Mouse (Mus musculus): ENCODE data around the gene Trib2.

The Trib2 gene

GRCm38 (mm10) chr12:15768536-15768935 lies 48.2 kb downstream of the Trib2 start:
- no peak for DNase-seq (ENCODE audit: low read depth, low spot score)

GRCm38 (mm10) chr12:15765996-15766395 lies 50.7 kb downstream of the Trib2 start:
- no peak for DNase-seq (ENCODE audit: low read depth, low spot score)

GRCm38 (mm10) chr12:15765238-15765637 lies 51.5 kb downstream of the Trib2 start:
- no peak for DNase-seq (ENCODE audit: low read depth, low spot score)

DNA sequence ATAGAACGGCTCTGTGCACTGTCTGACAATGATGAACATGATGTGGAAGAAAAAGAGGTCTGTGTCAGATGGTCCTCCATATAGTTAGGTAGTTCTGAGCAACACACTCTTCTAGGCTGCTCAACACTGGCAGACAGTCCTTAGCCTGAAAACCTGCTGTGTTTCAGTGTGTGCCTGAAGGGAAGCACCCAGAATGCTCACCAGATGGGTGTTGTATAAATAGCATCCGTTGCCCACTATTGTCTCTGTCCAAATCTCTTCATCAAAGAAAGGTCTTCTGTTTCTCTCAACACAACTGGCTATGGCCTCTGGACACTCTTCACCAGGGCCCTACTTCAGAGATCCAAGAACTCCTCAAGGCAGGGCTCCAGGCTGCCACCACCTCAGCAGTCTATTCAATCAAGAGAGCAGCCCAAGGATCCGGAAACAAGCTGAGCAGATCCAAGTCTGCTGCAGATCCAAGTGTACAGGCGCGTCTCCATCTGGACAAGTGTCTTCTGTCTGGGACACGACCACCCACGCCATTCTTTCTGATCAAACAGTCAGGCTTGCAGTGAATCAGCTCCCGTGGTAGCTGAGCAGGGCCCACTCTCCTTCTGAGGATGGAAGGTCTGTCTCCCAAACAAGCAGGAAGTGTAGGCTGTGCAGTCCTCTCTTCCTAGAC lies 55.1 kb downstream of the Trib2 start:
- DNase-seq (ENCODE audit: low read depth, low spot score) = no peak

DNA sequence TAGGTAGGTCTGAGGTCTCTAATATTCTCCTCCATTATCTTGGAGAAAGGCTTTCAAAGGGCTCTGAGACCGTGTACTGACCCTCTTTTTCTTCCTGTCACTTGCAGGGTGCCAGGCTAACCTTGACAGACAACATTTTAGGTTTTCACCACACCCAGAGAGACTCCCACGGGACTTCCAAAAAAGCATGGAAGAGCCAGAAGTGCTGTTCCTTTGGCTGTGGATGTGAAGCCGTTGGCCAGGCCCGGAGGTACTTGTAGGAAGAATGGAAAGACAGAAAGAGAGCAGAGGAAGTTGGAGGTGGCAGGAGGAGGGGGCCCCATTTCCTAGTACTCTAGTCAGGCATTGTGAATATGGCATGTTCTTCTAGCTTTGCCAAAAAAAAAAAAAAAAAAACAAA lies 56.0 kb downstream of the Trib2 start:
- no peak for DNase-seq (ENCODE audit: low read depth, low spot score)

DNA sequence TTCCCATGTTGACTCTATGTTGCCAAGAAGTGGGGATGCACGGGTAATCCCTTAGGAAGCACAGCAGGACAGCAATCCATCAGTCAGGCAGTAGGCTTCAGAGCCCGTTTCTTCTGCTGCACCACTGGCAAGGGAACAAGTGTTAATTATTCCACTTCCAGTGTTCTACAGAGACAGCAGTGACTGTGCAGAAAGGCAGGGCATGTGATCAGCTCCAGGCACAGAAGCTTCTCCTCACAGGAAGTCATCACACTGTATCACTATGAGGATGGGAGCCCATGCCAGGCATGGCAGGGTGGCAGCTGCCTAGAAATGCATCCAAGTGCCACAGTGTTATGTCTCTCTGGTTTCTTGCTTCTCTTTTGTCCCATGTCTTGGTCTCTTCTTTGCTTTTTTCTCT lies 57.9 kb downstream of the Trib2 start:
- no peak for DNase-seq (ENCODE audit: low read depth, low spot score)

DNA sequence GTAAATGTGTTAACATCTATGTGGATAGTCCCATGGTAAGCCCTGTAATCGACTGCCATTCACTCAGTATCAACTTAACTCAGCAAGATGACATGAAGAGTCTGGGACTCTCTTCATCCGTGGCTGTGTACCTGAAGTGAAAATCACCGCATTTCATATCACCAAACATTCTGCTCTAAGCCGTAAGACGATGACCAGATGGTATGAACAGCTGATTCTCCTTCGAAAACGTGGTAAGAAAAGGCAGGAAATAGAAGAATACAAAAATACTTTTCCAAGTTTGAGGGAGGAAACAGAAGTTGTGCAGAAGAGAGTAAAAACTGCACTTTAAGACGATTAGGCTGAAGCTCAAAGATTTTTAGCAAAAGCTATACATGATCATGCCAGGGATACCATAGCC lies 59.4 kb downstream of the Trib2 start:
- no peak for DNase-seq (ENCODE audit: low read depth, low spot score)

DNA sequence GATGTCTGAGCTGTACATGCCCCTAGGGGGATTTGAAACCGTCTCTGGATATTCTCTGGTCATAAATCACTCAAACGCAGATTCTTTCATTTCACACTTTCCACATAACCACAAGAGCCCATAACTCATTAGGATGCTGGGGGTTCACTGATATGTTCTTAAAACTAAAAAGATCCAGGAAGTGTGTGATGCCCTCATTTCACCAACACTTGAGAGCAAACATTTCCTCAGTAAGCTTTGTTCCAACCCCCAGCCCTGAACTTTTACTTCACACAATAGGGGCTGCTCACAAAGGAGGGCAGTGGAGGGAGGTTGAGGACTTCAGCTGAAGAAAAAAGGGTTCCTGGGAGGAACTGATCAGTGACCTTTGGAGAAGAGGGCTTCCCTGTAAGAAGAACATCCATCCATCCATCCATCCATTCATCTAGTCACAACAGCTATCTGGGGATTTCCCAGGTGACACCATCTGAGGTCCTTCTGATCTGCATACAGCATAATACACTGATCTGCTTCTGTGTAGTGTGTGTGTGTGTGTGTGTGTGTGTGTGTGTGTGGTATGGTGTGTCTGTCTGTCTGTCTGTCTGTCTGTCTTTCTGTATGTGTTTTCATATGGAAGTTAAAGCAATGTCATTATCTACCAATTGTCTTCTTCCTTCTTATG lies 61.6 kb downstream of the Trib2 start:
- no peak for DNase-seq (ENCODE audit: low read depth, low spot score)

DNA sequence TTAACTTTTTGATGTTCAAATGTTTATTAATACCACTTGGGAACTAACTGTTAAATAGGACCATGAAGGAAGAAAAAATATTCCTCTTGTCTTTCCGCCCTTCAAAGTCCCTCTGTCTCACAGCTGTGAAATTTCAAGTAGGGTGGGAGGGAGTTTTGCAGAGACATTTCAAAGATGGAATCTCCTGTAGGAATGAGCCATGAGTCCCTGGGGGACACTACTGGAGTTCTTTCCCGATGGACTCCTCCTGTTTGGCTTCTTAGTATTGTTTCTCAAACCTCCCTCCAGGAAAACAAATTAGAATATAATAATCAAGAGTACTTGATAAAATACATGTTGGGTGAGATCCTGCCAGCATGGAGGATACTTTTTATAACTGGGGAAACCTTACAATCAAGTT lies 62.1 kb downstream of the Trib2 start:
- no peak for DNase-seq (ENCODE audit: low read depth, low spot score)

GRCm38 (mm10) chr12:15749646-15750195 lies 67.0 kb downstream of the Trib2 start:
- peak; percentile 33 for DNase-seq (ENCODE audit: low read depth, low spot score)

GRCm38 (mm10) chr12:15745752-15746151 lies 71.0 kb downstream of the Trib2 start:
- no peak for DNase-seq (ENCODE audit: low read depth, low spot score)

Measured in forelimb bud, embryonic 11.5 days (tissue).